12 mouse cellular contexts compared by ENCODE assay signal in the genomic region with DNA sequence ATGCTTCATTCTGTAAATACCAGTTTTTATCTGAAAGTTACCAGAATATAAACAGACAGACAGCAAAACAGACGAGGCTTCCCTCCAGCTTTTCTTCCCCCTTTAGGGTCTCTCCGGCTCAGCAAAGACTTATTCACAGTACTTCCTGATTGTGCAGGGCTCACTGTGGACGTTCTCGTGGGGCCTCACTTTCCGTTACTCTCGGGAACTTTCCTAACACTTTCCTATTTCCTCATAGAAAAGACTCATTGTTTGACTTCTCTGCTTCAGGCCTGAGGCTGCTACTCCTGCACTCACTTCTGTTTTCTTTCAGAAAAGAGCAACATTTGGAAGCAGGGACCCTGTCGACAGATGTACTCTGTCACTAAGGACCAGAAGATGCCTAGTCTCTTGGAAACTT.
A peak's percentile ranks its signal among the peaks of the same experiment; 100 is the strongest.
DNase-seq lines count a peak whose midpoint lies in the region; ATAC-seq and TF ChIP-seq lines count a peak whose summit lies in the region.
"Had no signal": no experiment of that assay in that cellular context is flagged by ENCODE, and none has a peak within 500 bp of the region (broad histone marks: within the 10 kb centered on the region; RNA-seq: fewer than 3 reads in every experiment).

No protein-coding gene starts in this region.

- no peaks in the 10 kb centered on the region for H3K9me3 ChIP-seq in lung, embryonic 14.5 days (ENCODE audit: low read depth, low read length)
- no peaks in the 10 kb centered on the region for H3K9me3 ChIP-seq in stomach, embryonic 14.5 days (ENCODE audit: control insufficient read depth, low read depth, low read length)
- no peaks in the 10 kb centered on the region for H3K9me3 ChIP-seq in forebrain, embryonic 10.5 days

- no peak overlapping the region for H3K4me3 ChIP-seq in lung, embryonic 14.5 days (ENCODE audit: low read depth, low read length)
- H3K4me3 ChIP-seq in heart, adult 2 months = no peak overlapping the region
- no peak overlapping the region for H3K4me3 ChIP-seq in stomach, embryonic 14.5 days (ENCODE audit: low read depth, low read length)
- no peak overlapping the region for H3K4me3 ChIP-seq in forebrain, embryonic 10.5 days

- H3K36me3 ChIP-seq in lung, embryonic 14.5 days (ENCODE audit: insufficient read depth) = no peaks in the 10 kb centered on the region
- no peaks in the 10 kb centered on the region for H3K36me3 ChIP-seq in heart, adult 2 months (ENCODE audit: control insufficient read depth, insufficient read depth, low read length)
- H3K36me3 ChIP-seq in stomach, embryonic 14.5 days (ENCODE audit: control insufficient read depth, insufficient read depth, low read length) = no peaks in the 10 kb centered on the region
- no peaks in the 10 kb centered on the region for H3K36me3 ChIP-seq in forebrain, embryonic 10.5 days (replicated peaks)
- H3K36me3 ChIP-seq: G1E had no signal

- no peak for TF ChIP-seq EP300 in heart, adult 2 months (IDR thresholded peaks at IDR 0.05; ENCODE audit: insufficient read depth, low read depth, low read length)

- no peaks in the 10 kb centered on the region for H3K27me3 ChIP-seq in lung, embryonic 14.5 days (ENCODE audit: insufficient read depth, low read length)
- H3K27me3 ChIP-seq in heart, adult 2 months (ENCODE audit: control insufficient read depth, insufficient read depth, low read length) = no peaks in the 10 kb centered on the region
- H3K27me3 ChIP-seq in stomach, embryonic 14.5 days (ENCODE audit: control insufficient read depth, insufficient read depth, low read length) = no peaks in the 10 kb centered on the region
- H3K27me3 ChIP-seq in forebrain, embryonic 10.5 days (ENCODE audit: poor library complexity, severe bottlenecking) = peaks cover 5% of the 10 kb centered on the region

- no peak for TF ChIP-seq CTCF in lung, embryonic 14.5 days (IDR thresholded peaks at IDR 0.05; ENCODE audit: low read depth)
- no peak for TF ChIP-seq CTCF in heart, adult 2 months (IDR thresholded peaks at IDR 0.05)

- no peak for TF ChIP-seq POLR2A in heart, adult 2 months (IDR thresholded peaks at IDR 0.05; ENCODE audit: insufficient read depth, low read depth, low read length)

- peak; percentile 66 for ATAC-seq in lung, embryonic 14.5 days (ENCODE audit: insufficient read depth)
- ATAC-seq in stomach, embryonic 14.5 days (ENCODE audit: insufficient number of reproducible peaks, insufficient read depth, low FRiP score, low read depth) = no peak

- intact Hi-C loops in heart, adult 2 months (cut with DNase I) = no loop called here
- intact Hi-C loops in heart, postnatal 14 days (cut with DNase I) = no loop called here

- H3K4me1 ChIP-seq in lung, embryonic 14.5 days (ENCODE audit: insufficient read depth) = no peaks in the 10 kb centered on the region
- H3K4me1 ChIP-seq in heart, adult 2 months (ENCODE audit: control insufficient read depth, insufficient read depth, low read length) = no peaks in the 10 kb centered on the region
- 0 out of 2 replicates have a peak, but pooled peaks cover 6% of the 10 kb centered on the region for H3K4me1 ChIP-seq in stomach, embryonic 14.5 days (ENCODE audit: control insufficient read depth, insufficient read depth, low read length)
- H3K4me1 ChIP-seq in forebrain, embryonic 10.5 days = peaks cover 43% of the 10 kb centered on the region

- no peak overlapping the region for H3K4me2 ChIP-seq in lung, embryonic 14.5 days
- H3K4me2 ChIP-seq in stomach, embryonic 14.5 days (replicated peaks; ENCODE audit: low read depth, low read length) = no peak overlapping the region

- DNase-seq in lung, embryonic 14.5 days = no peak
- DNase-seq in lung, postnatal 4 days = no peak
- peak in 1 of 2 experiments; percentile 8 for DNase-seq in heart, adult 2 months
- DNase-seq in heart, postnatal 14 days = peak; percentile 5 to 8
- no peak for DNase-seq in right cerebral cortex, adult 18-20 months
- no peak for DNase-seq in forebrain, embryonic 10.5 days (ENCODE audit: extremely low spot score, low spot score)
- DNase-seq: cerebellum, adult 18-20 months; gastrocnemius, postnatal 10 days; kidney, adult 18-20 months; left cerebral cortex, postnatal 4 days had no signal

- no peak overlapping the region for H3K9ac ChIP-seq in lung, embryonic 14.5 days
- no peak overlapping the region for H3K9ac ChIP-seq in heart, adult 2 months (ENCODE audit: low read depth, low read length)
- no peak overlapping the region for H3K9ac ChIP-seq in stomach, embryonic 14.5 days (replicated peaks; ENCODE audit: low read depth, low read length)

- peak overlapping the region; percentile 58 for H3K27ac ChIP-seq in lung, embryonic 14.5 days (ENCODE audit: low read depth)
- H3K27ac ChIP-seq in heart, adult 2 months = peak overlapping the region; percentile 9; the same call in 1 of the 2 replicates
- H3K27ac ChIP-seq in stomach, embryonic 14.5 days (ENCODE audit: low read length) = peak overlapping the region; percentile 64
- H3K27ac ChIP-seq in forebrain, embryonic 10.5 days = no peak overlapping the region

- 11% methylated on average over 7 of the region's 7 CpGs for WGBS in lung, embryonic 14.5 days
- 26% methylated on average over 7 of the region's 7 CpGs for WGBS in heart, adult 2 months
- 16% methylated on average over 7 of the region's 7 CpGs for WGBS in stomach, embryonic 14.5 days
- WGBS in forebrain, embryonic 10.5 days = 54% methylated on average over 7 of the region's 7 CpGs

- H3K79me2 ChIP-seq in heart, adult 2 months (replicated peaks; ENCODE audit: control insufficient read depth, insufficient read depth, low read length) = no peaks in the 10 kb centered on the region

Comparison
In these comparisons a context has a peak if more than half of its experiments do, and no peak if none do; other contexts are left out.
1. DNase-seq: peak in heart, postnatal 14 days (2 of 2); none in lung, embryonic 14.5 days (single experiment), lung, postnatal 4 days (0 of 2), right cerebral cortex, adult 18-20 months (single experiment) and forebrain, embryonic 10.5 days (single experiment).